Mouse (Mus musculus): ENCODE data around the gene Ildr2. TPM values are rescaled to one million over a fixed set of nuclear protein-coding genes. Genes with fewer than 3 reads are reported as not detected.

Gene Ildr2
- 0.23 and 0.33 TPM in 2 replicates for polyA plus RNA-seq (2012; rRNA removed)

DNA sequence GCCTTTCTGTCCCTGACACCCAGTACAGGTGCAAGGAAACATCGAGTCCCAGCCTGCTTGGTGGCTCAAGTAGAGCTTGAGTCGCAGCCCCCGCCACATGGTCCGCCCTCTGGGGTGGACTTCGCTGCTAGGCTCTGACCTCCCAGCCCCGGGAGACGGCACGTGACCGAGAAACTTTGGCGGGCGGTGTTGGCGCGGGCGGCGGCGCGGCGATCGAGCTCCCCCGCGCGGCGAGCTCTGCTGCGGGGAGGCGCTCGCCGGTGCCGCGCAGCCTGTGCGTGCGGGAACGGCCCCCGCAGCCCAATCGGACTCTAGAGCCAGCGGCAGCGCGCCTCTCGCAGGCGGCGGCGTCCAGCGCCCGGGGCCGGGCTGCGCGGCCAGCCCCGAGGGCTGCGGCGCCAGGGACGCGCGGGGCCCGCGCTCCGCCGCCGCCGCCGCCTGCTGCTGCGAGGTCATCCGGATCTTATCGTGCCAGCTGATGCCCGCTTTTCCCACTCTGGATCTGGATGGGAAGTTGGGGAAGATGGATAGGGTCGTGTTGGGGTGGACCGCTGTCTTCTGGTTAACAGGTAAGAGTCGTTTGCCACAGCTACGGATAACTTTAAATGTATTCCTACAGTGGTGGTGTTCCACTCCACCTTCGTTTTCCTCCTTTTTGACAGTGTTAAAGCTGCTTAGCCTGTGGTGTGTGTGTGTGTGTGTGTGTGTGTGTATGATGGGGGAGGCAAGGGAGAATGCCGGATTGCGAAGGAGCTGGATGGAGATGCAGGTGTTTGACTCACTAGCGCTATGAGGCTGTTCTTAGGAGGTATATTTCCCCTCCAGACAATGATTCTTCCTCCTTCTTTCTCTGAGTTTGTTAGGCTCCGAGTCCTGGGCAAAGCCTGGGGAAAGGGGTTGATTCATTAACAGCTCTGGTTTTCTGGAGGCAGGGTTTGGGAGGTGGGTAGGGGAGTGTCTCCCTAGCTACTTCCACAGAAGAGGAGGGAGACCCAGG lies at the start of gene Ildr2:
Gene Ildr2 (plus strand): TSS at position 242 of the 997 bp plus-strand sequence.
- no peaks in the 10 kb centered on the region for H3K36me3 ChIP-seq (ENCODE audit: control insufficient read depth, insufficient read depth, low read length)
- DNase-seq (ENCODE audit: low read depth in 1 of 2, low spot score in 2 of 2) = no peak
- 2% methylated on average over 72 of the region's 72 CpGs for WGBS
- TF ChIP-seq POLR2A (IDR thresholded peaks at IDR 0.05; ENCODE audit: low read depth, low read length) (no peak), CTCF (IDR thresholded peaks at IDR 0.05; ENCODE audit: extremely low read depth, insufficient read depth, insufficient read length, insufficient replicate concordance) (no peak)
- H3K27ac ChIP-seq (ENCODE audit: insufficient read depth, low read length) = no peak within 1 kb of the TSS
- peaks cover 9% of the 10 kb centered on the region; the same call in 1 of the 2 replicates for H3K27me3 ChIP-seq (ENCODE audit: control insufficient read depth, insufficient read depth, low read length)
- no peak within 1 kb of the TSS; the same call in 1 of the 2 replicates for H3K4me3 ChIP-seq (ENCODE audit: extremely low read depth, insufficient read depth, insufficient read length)
- peaks cover 3% of the 10 kb centered on the region; the same call in 1 of the 2 replicates for H3K4me1 ChIP-seq (ENCODE audit: control insufficient read depth, insufficient read depth, insufficient read length)

DNA sequence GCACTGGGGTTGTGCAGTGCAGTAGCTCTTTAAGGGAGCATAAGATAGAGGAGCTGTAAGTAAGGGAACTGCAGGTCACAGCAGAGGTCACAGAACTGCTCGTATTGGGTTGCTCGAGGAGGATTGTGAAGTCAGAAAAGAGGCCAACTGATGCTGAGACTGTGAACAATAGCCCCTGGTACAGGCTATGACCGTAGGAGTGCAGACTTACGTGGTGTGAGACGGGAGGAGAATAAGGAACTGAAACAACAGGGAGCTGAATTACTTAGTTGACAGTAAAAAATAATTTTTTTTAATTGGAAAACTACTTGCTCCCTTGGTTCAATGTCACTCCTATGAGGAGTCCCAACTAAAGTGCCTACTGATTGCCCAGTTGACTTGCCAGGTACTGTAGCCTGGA lies 49.8 kb upstream of the Ildr2 start:
- 17% methylated on average over 5 of the region's 5 CpGs for WGBS
- H3K27ac ChIP-seq (ENCODE audit: insufficient read depth, low read length) = no peak overlapping the region
- H3K36me3 ChIP-seq (ENCODE audit: control insufficient read depth, insufficient read depth, low read length) = no peaks in the 10 kb centered on the region
- no peak for DNase-seq (ENCODE audit: low read depth in 1 of 2, low spot score in 2 of 2)
- H3K4me1 ChIP-seq (ENCODE audit: control insufficient read depth, insufficient read depth, insufficient read length) = no peaks in the 10 kb centered on the region
- H3K27me3 ChIP-seq (ENCODE audit: control insufficient read depth, insufficient read depth, low read length) = no peaks in the 10 kb centered on the region
- TF ChIP-seq POLR2A (IDR thresholded peaks at IDR 0.05; ENCODE audit: low read depth, low read length) (no peak), CTCF (IDR thresholded peaks at IDR 0.05; ENCODE audit: extremely low read depth, insufficient read depth, insufficient read length, insufficient replicate concordance) (no peak)
- H3K4me3 ChIP-seq (ENCODE audit: extremely low read depth, insufficient read depth, insufficient read length) = no peak overlapping the region

DNA sequence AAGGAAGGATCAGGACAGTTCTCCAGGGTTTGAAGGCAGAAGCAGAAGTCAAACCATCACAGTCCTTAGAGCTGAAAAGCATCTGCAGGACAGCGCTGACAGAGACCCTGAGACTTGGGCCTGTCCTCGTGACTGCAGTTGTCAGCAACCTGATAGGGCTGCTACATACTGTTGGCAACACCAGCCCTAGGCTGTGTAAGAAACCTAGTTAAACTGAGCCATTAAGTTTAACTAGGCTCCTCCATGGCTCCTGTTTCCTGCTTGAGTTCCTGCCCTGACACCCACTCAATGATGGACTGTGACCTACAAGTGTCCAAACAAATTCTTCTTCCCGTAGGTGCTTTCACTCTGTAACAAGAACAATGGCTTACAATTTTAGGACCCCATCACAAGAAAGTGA lies 48.8 kb upstream of the Ildr2 start:
- Histone ChIP-seq H3K36me3 (ENCODE audit: control insufficient read depth, insufficient read depth, low read length) (no peaks in the 10 kb centered on the region), H3K4me1 (ENCODE audit: control insufficient read depth, insufficient read depth, insufficient read length) (no peaks in the 10 kb centered on the region), H3K27ac (ENCODE audit: insufficient read depth, low read length) (no peak overlapping the region), H3K4me3 (ENCODE audit: extremely low read depth, insufficient read depth, insufficient read length) (no peak overlapping the region), H3K27me3 (ENCODE audit: control insufficient read depth, insufficient read depth, low read length) (no peaks in the 10 kb centered on the region)
- no peak for DNase-seq (ENCODE audit: low read depth in 1 of 2, low spot score in 2 of 2)
- WGBS = 89% methylated on average over 3 of the region's 3 CpGs
- TF ChIP-seq CTCF (IDR thresholded peaks at IDR 0.05; ENCODE audit: extremely low read depth, insufficient read depth, insufficient read length, insufficient replicate concordance) (no peak), POLR2A (IDR thresholded peaks at IDR 0.05; ENCODE audit: low read depth, low read length) (no peak)

DNA sequence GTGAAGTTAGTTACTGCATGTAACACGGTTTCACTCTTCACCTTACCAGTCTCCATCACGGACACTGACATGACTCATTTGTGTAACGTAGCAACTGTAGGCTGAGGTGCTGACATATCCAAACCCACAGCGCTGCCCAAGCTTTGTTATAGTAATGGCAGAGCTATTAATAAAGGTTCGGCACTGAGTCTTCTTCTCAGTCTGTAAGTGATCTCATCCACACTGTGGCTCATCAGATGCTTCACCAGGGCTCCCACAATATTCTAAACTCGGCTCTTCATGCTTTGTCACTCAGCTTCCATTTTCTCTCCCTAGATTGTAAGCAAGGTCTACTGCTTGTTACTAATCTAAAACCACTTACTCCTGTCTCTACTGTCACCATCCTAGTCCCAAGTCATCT lies 44.6 kb upstream of the Ildr2 start:
- 84% methylated on average over 6 of the region's 6 CpGs for WGBS
- H3K4me3 ChIP-seq (ENCODE audit: extremely low read depth, insufficient read depth, insufficient read length) = no peak overlapping the region
- H3K4me1 ChIP-seq (ENCODE audit: control insufficient read depth, insufficient read depth, insufficient read length) = no peaks in the 10 kb centered on the region
- no peaks in the 10 kb centered on the region for H3K27me3 ChIP-seq (ENCODE audit: control insufficient read depth, insufficient read depth, low read length)
- no peak overlapping the region for H3K27ac ChIP-seq (ENCODE audit: insufficient read depth, low read length)
- DNase-seq (ENCODE audit: low read depth in 1 of 2, low spot score in 2 of 2) = no peak
- H3K36me3 ChIP-seq (ENCODE audit: control insufficient read depth, insufficient read depth, low read length) = no peaks in the 10 kb centered on the region
- TF ChIP-seq POLR2A (IDR thresholded peaks at IDR 0.05; ENCODE audit: low read depth, low read length) = no peak
- TF ChIP-seq CTCF (IDR thresholded peaks at IDR 0.05; ENCODE audit: extremely low read depth, insufficient read depth, insufficient read length, insufficient replicate concordance) = no peak

DNA sequence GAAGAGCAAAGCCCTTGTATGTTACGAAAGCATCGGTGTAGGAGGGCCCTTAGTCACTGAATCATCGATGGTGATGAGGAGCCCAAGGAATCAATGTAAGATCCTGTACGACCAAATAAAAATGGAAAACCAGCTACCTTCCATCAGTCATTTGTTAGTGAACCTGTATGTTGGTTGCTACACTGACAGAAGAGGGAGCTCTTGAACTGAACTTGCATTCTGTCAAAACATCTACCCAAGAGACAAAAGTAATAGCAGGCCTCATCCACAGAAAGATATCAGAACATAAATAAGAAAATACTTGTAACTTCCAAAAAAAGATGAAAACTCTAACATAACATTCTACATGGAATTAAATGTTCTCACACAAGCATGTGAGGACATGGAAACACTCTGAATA lies 39.8 kb upstream of the Ildr2 start:
- no peak overlapping the region for H3K27ac ChIP-seq (ENCODE audit: insufficient read depth, low read length)
- no peak for DNase-seq (ENCODE audit: low read depth in 1 of 2, low spot score in 2 of 2)
- no peaks in the 10 kb centered on the region for H3K36me3 ChIP-seq (ENCODE audit: control insufficient read depth, insufficient read depth, low read length)
- no peaks in the 10 kb centered on the region for H3K4me1 ChIP-seq (ENCODE audit: control insufficient read depth, insufficient read depth, insufficient read length)
- no peaks in the 10 kb centered on the region for H3K27me3 ChIP-seq (ENCODE audit: control insufficient read depth, insufficient read depth, low read length)
- WGBS = 86% methylated on average over 4 of the region's 4 CpGs
- H3K4me3 ChIP-seq (ENCODE audit: extremely low read depth, insufficient read depth, insufficient read length) = no peak overlapping the region
- no peak for TF ChIP-seq POLR2A (IDR thresholded peaks at IDR 0.05; ENCODE audit: low read depth, low read length)
- no peak for TF ChIP-seq CTCF (IDR thresholded peaks at IDR 0.05; ENCODE audit: extremely low read depth, insufficient read depth, insufficient read length, insufficient replicate concordance)

DNA sequence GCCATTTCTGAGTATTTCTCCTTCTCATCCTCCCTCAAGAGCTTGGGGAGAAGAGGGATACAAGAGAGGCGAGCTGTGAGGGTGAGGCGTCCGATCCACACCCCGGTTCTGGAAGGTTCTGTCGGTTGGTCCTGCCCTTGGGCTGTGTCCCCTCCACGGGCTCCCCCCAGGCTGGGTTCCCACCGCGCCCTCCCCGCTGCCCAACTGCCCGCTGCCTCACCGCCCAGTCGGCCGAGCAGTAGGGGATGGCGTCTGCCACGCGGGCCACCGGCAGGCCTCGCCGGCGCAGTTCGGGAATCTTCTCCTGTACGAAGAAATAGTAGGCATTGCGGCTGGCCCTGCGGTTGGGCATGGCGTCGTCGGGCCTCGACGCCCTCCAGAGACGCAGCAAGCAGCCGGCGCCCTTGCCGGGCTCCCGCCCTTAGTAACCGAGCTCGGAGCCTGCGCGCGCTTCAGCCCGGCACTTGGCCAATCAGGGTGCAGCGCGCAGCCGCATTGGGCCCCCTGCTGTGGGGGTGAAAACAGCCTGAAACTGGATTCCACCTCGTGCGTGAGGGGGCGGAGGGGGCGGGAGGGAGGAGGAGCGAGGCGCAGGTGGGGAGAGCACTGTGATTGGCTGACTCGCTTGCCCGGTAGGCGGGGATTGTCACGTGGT lies 15.5 kb upstream of the Ildr2 start, which contains the start of gene Mael:
Gene Mael (minus strand): TSS at position 433 of the 655 bp plus-strand sequence.
- H3K27me3 ChIP-seq (ENCODE audit: control insufficient read depth, insufficient read depth, low read length) = no peaks in the 10 kb centered on the region; the same call in 1 of the 2 replicates
- H3K4me1 ChIP-seq (ENCODE audit: control insufficient read depth, insufficient read depth, insufficient read length) = no peaks in the 10 kb centered on the region
- no peak within 1 kb of the TSS for H3K27ac ChIP-seq (ENCODE audit: insufficient read depth, low read length)
- WGBS = 92% methylated on average over 53 of the region's 53 CpGs
- H3K4me3 ChIP-seq (ENCODE audit: extremely low read depth, insufficient read depth, insufficient read length) = no peak within 1 kb of the TSS
- DNase-seq (ENCODE audit: low read depth in 1 of 2, low spot score in 2 of 2) = no peak
- TF ChIP-seq CTCF (IDR thresholded peaks at IDR 0.05; ENCODE audit: extremely low read depth, insufficient read depth, insufficient read length, insufficient replicate concordance) (no peak), POLR2A (IDR thresholded peaks at IDR 0.05; ENCODE audit: low read depth, low read length) (no peak)
- no peaks in the 10 kb centered on the region for H3K36me3 ChIP-seq (ENCODE audit: control insufficient read depth, insufficient read depth, low read length)

All from spleen, adult 2 months (tissue).